Mouse (Mus musculus) intestine, embryonic 16.5 days (tissue): ENCODE measurements around the gene Dhtkd1. TPM values are rescaled to one million over a fixed set of nuclear protein-coding genes. Genes with fewer than 3 reads are reported as not detected.

Source experiments
- ATAC-seq: fragments of 200-750 bp; cut with Nextera tagmentation; 2 replicates; pipeline ENCODE4 v1.8.0; 2017; ENCODE audit warnings: moderate TSS enrichment, moderate library complexity
- H3K27ac ChIP-seq: fragments of 300-500 bp; sonication (generic); 2 replicates; pipeline ENCODE4 v1.5.1; 2014; ENCODE audit warnings: mild to moderate bottlenecking, low read length
- H3K27me3 ChIP-seq: fragments of 300-500 bp; sonication (generic); replicated peaks from 2 replicates; pipeline ENCODE4 v1.6.1; 2014; ENCODE audit warnings: low read length, control low read depth, mixed read lengths; ENCODE audit not compliant: control insufficient read depth, insufficient read depth
- H3K36me3 ChIP-seq: fragments of 300-500 bp; sonication (generic); 2 replicates; pipeline ENCODE4 v1.6.1; 2014; ENCODE audit warnings: low read length, control low read depth; ENCODE audit not compliant: control insufficient read depth, insufficient read depth
- H3K4me1 ChIP-seq: fragments of 300-500 bp; sonication (generic); 2 replicates; pipeline ENCODE4 v1.6.1; 2014; ENCODE audit warnings: low read length, control low read depth, mixed read lengths; ENCODE audit not compliant: control insufficient read depth, insufficient read depth
- H3K4me2 ChIP-seq: fragments of 300-500 bp; sonication (generic); 2 replicates; pipeline ENCODE4 v1.6.1; 2014; ENCODE audit warnings: low read depth, low read length, control low read depth
- H3K4me3 ChIP-seq: fragments of 300-500 bp; sonication (generic); 2 replicates; pipeline ENCODE4 v1.5.1; 2014; ENCODE audit warnings: mild to moderate bottlenecking, low read length
- H3K9ac ChIP-seq: fragments of 300-500 bp; sonication (generic); 2 replicates; pipeline ENCODE4 v1.6.1; 2014; ENCODE audit warnings: low read depth, low read length
- H3K9me3 ChIP-seq: fragments of 300-500 bp; sonication (generic); 2 replicates; pipeline ENCODE4 v1.6.1; 2016; ENCODE audit warnings: low read length, control low read depth; ENCODE audit not compliant: control insufficient read depth
- WGBS: fragments of 180-500 bp; shearing (Covaris S2); extraction: QIAGEN DNeasy Blood & Tissue Kit; methylation state at CpG from one replicate; pipeline ENCODE4 v1.1.7; 2014; 5-methylcytosine and 5-hydroxymethylcytosine counted together
- polyA plus RNA-seq: library from polyadenylated mRNA; unstranded; fragments of >200 nt; fragmentation: Nextera tagmentation; extraction: Ambion mirVana; gene quantifications from 2 replicates; pipeline ENCODE4 v1.2.1, GENCODE M21; 2015

Gene Dhtkd1
- polyA plus RNA-seq, 1 experiment from 2014 or later, result 2.4 TPM

DNA sequence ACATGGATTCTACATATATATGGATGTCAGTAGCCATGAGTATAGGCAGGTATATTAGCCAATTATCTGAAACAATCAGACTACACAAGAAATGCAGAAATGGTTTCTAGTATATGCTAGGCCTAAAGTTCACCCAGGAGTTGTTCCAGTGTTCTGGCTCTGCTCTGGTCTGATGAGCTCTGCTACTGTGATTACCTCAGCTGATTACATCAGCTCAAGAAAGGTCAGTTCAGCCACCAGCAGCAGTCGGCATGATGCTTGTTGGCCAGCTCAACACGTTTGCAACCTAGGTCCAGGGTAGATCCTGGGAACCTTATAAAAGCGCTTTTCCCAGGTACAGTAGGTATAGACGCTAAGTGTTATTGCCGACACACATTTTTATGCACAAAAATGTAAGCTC lies 72.8 kb downstream of the Dhtkd1 start:
- H3K9ac ChIP-seq, result no peak overlapping the region
- H3K4me2 ChIP-seq, result no peak overlapping the region
- H3K27ac ChIP-seq, result no peak overlapping the region
- 91% methylated on average over 5 of the region's 5 CpGs for WGBS
- H3K4me1 ChIP-seq, result no peaks in the 10 kb centered on the region
- H3K36me3 ChIP-seq, result peaks cover 16% of the 10 kb centered on the region
- no peaks in the 10 kb centered on the region for H3K9me3 ChIP-seq
- no peaks in the 10 kb centered on the region for H3K27me3 ChIP-seq
- ATAC-seq, result no peak
- no peak overlapping the region for H3K4me3 ChIP-seq

GRCm38 (mm10) chr2:5867681-5868080 lies 74.9 kb downstream of the Dhtkd1 start:
- no peak overlapping the region for H3K9ac ChIP-seq
- ATAC-seq, result no peak
- WGBS, result 84% methylated on average over 2 of the region's 2 CpGs
- peaks cover 7% of the 10 kb centered on the region for H3K36me3 ChIP-seq
- H3K27me3 ChIP-seq, result no peaks in the 10 kb centered on the region
- no peak overlapping the region for H3K27ac ChIP-seq
- H3K4me3 ChIP-seq, result no peak overlapping the region
- H3K4me1 ChIP-seq, result no peaks in the 10 kb centered on the region
- H3K4me2 ChIP-seq, result no peak overlapping the region
- H3K9me3 ChIP-seq, result no peaks in the 10 kb centered on the region

GRCm38 (mm10) chr2:5862834-5863233 lies 79.8 kb downstream of the Dhtkd1 start, which contains the start of gene Gm13199:
TSS of gene Gm13199 (minus strand) at chr2:5862934.
- no peak within 1 kb of the TSS for H3K9ac ChIP-seq
- no peak within 1 kb of the TSS for H3K4me2 ChIP-seq
- peaks cover 3% of the 10 kb centered on the region; the same call in 1 of the 2 replicates for H3K36me3 ChIP-seq
- no peak within 1 kb of the TSS for H3K27ac ChIP-seq
- no peak within 1 kb of the TSS for H3K4me3 ChIP-seq
- H3K4me1 ChIP-seq, result no peaks in the 10 kb centered on the region
- 96% methylated on average over 3 of the region's 3 CpGs for WGBS
- no peaks in the 10 kb centered on the region for H3K27me3 ChIP-seq
- no peak for ATAC-seq
- H3K9me3 ChIP-seq, result no peaks in the 10 kb centered on the region

- no peak for ATAC-seq
- H3K4me3 ChIP-seq, result no peak overlapping the region
- H3K4me2 ChIP-seq, result no peak overlapping the region
- 86% methylated on average over 5 of the region's 5 CpGs for WGBS
- peaks cover 2% of the 10 kb centered on the region; the same call in 1 of the 2 replicates for H3K4me1 ChIP-seq
- no peaks in the 10 kb centered on the region for H3K36me3 ChIP-seq
- H3K27ac ChIP-seq, result no peak overlapping the region
- H3K9me3 ChIP-seq, result no peaks in the 10 kb centered on the region
- H3K9ac ChIP-seq, result no peak overlapping the region
- H3K27me3 ChIP-seq, result no peaks in the 10 kb centered on the region
Observed at GRCm38 (mm10) chr2:5851866-5852265, 90.7 kb downstream of the Dhtkd1 start.

GRCm38 (mm10) chr2:5851116-5851515 lies 91.5 kb downstream of the Dhtkd1 start:
- H3K9ac ChIP-seq, result no peak overlapping the region
- H3K27me3 ChIP-seq, result no peaks in the 10 kb centered on the region
- no peak overlapping the region for H3K4me3 ChIP-seq
- no peaks in the 10 kb centered on the region for H3K36me3 ChIP-seq
- H3K4me2 ChIP-seq, result no peak overlapping the region
- H3K9me3 ChIP-seq, result no peaks in the 10 kb centered on the region
- H3K4me1 ChIP-seq, result peaks cover 7% of the 10 kb centered on the region; the same call in 1 of the 2 replicates
- H3K27ac ChIP-seq, result no peak overlapping the region
- ATAC-seq, result no peak
- 89% methylated on average over 9 of the region's 9 CpGs for WGBS

Other genes starting within 250 kb of the Dhtkd1 start
- 23.1 and 27.0 TPM in 2 replicates for gene Camk1d, start 228.3 kb downstream of the Dhtkd1 start, polyA plus RNA-seq
- 59.4 and 66.8 TPM in 2 replicates for gene Nudt5, start 97.8 kb downstream of the Dhtkd1 start, polyA plus RNA-seq
- 208 and 227 TPM in 2 replicates for gene Cdc123, start 97.6 kb downstream of the Dhtkd1 start, polyA plus RNA-seq
- 0.77 and 0.84 TPM in 2 replicates for gene Gm13199, start 79.9 kb downstream of the Dhtkd1 start, polyA plus RNA-seq
- 55.7 and 61.8 TPM in 2 replicates for gene Sec61a2, start 47.4 kb downstream of the Dhtkd1 start, polyA plus RNA-seq
- 7.2 and 7.9 TPM in 2 replicates for gene Upf2, start 8.7 kb upstream of the Dhtkd1 start, polyA plus RNA-seq
- gene Proser2, start 187.4 kb upstream of the Dhtkd1 start, polyA plus RNA-seq, result 24.0 and 25.9 TPM in 2 replicates